Mouse (Mus musculus): ENCODE measurements around the gene Krtap28-13.

Gene Krtap28-13

GRCm38 (mm10) chr1:83060643-83061042 lies at the start of gene Krtap28-13:
Krtap28-13 (plus strand) TSS chr1:83060930.
- DNase-seq (ENCODE audit: low spot score in 2 of 2) = no peak

DNA sequence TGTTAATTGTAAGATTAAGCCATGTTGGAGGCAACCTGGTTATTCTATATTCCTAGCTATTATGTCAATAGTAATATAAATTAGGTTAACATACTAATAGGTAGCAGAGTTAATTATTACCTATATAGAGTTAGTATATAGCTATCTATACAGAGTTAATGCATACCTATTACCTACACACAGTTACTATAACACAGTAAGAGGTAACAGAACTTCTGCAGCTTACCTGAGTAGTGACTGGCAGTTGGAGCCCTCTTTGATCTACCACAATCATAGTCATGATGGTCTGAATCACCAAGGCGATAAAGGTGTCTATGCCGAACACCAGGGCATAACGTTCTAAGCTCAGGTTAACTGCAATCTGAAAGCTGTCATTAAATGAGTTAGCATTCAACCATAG lies 46.3 kb upstream of the Krtap28-13 start:
- DNase-seq (ENCODE audit: low spot score in 2 of 2) = no peak

- DNase-seq (ENCODE audit: low spot score in 2 of 2) = no peak
These were observed 45.3 kb upstream of the Krtap28-13 start for GRCm38 (mm10) chr1:83015329-83015879.

DNA sequence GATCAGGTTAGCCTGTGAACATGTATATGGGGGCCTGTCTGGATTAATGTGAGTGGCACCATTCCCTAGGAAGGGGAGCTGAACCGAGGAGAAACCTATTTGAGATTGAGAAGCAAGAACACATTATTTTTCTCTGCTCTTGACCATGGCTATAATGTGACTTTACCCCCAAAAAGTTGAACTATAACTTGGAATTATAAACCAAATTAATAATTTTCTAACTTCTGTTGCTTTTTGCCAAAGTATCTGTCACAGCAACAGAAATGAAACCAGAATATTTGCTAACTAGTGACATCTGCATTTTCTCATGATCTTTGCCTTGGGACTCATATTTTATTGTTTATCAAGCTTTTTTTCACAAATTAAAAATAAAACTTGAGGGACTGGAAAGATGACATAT lies 44.2 kb upstream of the Krtap28-13 start:
- DNase-seq (ENCODE audit: low spot score in 2 of 2) = no peak

DNA sequence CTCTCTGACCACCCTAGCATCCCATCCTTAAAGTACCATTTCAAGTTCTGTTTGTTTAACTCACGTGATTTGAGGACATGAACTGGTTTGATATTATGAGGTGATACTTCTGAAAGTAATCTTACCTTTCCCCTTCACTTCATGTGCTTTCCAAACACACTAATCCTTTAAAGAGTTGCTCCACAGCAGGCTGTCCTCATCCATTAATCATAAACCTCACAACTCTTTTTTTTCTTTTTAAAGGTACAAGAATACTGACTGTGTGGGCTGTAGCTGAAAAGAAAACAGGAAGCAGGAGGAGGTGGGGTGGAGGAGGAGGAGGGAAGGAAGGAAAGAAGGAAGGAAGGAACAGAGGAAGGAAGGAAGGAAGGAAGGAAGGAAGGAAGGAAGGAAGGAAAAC lies 28.8 kb upstream of the Krtap28-13 start:
- no peak for DNase-seq (ENCODE audit: low spot score in 2 of 2)

DNA sequence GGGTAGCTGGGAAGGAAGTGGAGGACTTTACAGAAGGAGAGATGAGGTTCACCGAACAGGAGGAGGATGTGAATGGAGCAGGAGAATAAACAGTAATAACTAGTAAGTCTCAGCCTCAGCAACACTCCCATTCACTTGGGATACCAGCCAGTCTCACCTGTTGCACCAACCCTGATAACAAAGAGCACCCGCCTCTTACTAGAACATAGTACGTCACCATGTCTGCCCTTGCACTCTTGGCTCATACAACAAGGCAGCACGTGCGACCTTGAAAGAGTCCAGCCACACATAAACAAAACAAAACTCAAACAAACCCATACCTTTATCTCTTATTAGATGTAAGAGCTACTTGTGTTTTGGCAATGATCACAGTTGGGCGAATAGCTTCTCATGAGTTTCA lies 28.2 kb upstream of the Krtap28-13 start:
- DNase-seq (ENCODE audit: low spot score in 2 of 2) = no peak

- no peak for DNase-seq (ENCODE audit: low spot score in 2 of 2)
These were observed 26.2 kb upstream of the Krtap28-13 start for GRCm38 (mm10) chr1:83034509-83034908.

- no peak for DNase-seq (ENCODE audit: low spot score in 2 of 2)
These were observed 23.6 kb upstream of the Krtap28-13 start for GRCm38 (mm10) chr1:83036892-83037667.

GRCm38 (mm10) chr1:83038109-83038672 lies 22.5 kb upstream of the Krtap28-13 start, which contains the start of gene Slc19a3:
Slc19a3 (minus strand) TSS chr1:83038448.
- DNase-seq (ENCODE audit: low spot score in 2 of 2) = peak in 1 of 2 experiments; percentile 8

- DNase-seq (ENCODE audit: low spot score in 2 of 2) = no peak
These were observed 21.6 kb upstream of the Krtap28-13 start for GRCm38 (mm10) chr1:83039080-83039479.

GRCm38 (mm10) chr1:83042380-83042779 lies 18.4 kb upstream of the Krtap28-13 start, which contains the start of gene Krtap28-10:
Krtap28-10 (minus strand) TSS chr1:83042480.
- DNase-seq (ENCODE audit: low spot score in 2 of 2) = no peak

DNA sequence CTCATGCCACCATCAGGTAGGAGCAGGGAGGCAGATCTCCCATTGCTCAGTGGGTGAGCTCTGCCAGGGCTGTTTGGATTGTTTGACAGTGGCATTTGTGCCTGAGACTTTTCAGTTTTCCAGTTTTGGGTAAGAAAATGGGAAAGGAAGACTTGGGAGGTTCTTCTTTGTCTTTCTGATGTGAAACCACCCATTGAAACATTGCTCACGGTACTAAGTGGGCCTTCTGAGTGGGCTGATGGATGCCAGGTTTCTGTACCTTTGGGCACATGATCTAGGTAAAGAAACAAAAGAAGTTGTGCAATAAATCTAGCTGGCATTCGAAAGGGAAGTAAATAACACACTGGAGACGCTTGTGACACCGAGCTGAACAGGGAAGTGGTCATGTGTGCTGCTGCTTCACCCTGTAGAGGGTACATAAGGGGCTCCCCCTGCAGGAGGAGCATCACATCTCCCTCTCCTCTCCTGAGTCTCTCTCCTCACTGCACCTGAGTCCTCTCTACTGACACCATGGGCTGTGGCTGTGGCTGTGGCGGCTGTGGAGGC lies 15.8 kb upstream of the Krtap28-13 start, which contains the start of gene Gm47969:
Gene Gm47969 (plus strand): TSS at position 51 of the 546 bp plus-strand sequence.
- DNase-seq (ENCODE audit: low spot score in 2 of 2) = no peak

DNA sequence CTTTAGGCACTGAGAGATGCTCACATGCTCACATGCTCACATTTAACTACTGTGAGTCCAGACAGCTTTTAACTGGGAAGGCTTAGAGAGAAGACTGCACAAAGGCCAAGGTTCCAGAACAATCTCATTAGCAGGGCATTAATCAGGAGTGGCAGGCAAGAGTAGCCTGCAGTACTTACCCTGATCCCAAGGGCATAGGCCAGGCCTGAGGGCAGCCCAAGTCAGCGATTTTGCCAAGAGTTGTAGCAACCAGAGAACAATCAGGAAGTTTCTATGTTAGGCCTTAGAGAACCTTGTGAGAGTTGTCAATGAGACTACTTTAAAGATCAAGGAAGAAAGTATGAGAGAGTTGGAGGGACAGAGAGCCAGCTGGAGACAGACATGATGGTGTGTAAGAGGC lies 2.2 kb upstream of the Krtap28-13 start:
- DNase-seq (ENCODE audit: low spot score in 2 of 2) = no peak

DNA sequence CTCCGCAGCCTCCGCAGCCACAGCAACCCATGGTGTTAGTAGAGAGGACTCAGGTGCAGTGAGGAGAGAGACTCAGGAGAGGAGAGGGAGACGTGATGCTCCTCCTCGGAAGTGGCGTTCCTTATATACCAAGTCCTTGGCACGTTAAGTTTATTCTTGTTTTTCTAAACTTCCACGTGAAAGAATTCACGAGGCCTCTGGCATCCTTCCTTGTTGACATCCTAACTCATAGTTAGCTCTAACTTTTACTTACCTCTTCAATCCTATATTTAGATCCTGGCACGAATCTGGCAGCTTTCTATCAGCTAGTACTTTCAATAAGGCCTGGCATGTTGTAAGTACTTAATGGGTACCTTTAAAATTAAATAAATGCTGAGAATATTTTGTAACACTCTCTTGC lies 1.5 kb upstream of the Krtap28-13 start, which contains the start of gene A030005K14Rik:
Gene A030005K14Rik (minus strand): TSS at position 101 of the 400 bp plus-strand sequence.
- no peak for DNase-seq (ENCODE audit: low spot score in 2 of 2)

DNA sequence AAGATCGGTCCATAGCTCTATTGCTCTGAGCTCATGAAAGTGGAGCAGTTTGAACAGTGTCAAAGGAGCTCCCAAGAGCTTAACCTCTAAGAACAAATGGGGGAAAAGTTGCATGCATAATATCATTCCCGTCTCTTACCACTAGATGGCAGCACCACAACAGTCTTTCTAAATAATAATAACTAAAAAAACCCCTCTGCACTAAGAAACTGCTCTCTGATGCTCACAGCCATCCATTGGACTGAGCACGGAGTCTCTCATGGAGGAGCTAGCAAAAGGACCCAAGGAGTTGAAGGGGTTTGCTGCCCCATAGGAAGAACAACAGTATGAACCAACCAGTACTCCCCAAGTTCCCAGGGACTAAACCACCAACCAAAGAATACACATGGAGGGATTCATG lies 4.1 kb downstream of the Krtap28-13 start:
- no peak for DNase-seq (ENCODE audit: low spot score in 2 of 2)

DNA sequence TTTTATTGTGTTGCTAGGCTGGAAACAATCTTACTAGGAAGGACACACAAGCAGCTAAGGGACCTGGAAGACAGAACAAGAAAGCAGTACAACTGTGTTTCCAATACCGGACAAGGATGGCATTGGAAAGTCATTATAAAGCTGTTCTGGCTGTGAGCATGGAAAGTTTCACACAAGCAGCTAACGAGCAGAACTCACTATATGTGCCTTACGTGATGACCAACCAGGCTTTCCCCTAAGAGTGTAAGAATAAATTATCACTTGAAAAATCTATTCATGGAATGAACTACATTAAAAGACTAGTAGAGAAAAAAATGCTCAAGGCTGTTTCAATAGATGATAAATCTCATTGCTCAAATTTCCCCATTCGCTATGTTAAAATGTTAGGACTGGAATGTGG lies 5.8 kb downstream of the Krtap28-13 start:
- no peak for DNase-seq (ENCODE audit: low spot score in 2 of 2)

DNA sequence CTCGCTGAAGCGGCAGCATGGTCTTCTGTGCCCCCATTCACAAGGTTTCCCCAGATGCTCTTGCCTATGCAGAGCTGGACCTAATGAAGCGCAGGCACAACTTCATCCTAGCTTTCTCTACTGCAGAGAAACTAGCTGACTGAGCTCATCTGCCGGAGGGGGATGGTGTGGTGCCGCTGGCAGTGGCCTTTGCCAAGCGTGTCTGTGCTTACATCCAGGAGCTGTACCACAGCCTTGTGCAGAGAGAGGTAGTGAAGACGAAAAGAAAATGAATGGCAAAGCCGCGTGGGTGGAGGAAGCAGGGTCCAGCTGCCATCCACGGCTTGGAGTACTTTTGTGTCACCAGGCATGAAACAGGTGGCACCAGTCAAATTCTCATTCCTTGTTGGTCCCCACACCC lies 6.5 kb downstream of the Krtap28-13 start:
- no peak for DNase-seq (ENCODE audit: low spot score in 2 of 2)

- no peak for DNase-seq (ENCODE audit: low spot score in 2 of 2)
These were observed 14.9 kb downstream of the Krtap28-13 start for GRCm38 (mm10) chr1:83075526-83076189.

DNA sequence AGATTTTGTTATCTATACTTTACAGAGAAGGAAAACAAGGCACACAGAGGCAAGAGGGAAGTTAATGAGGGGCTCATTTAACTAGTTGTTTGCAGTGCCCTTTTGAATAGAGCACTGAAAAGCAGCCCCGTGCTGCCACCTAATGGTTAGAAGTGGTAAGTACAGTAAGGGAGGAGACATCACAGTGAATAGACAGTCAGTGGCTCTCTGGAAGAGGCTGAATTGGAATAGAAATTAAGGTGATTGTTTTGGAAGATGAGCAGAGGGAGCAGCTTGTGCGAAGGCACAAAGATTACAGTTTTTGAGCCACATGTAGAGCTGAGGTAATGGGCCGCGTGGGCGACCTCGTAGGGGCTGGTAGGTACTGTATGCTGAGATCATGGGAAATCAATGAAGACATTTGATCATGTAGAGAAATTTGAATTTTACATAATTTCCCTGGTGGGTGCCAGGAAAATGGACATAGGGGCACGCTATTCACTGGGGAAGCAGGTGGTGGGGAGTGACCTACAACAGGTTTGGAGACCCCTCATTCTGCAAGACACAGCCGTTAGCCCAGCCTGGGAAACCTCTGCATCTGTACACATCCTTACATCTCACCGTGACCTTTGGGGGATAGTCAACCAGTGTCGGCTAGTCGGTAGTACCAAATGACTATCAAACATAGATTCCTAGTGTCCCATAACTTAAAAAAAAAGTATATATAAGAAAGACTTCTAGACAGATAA lies 15.6 kb downstream of the Krtap28-13 start:
- peak in 1 of 2 experiments; percentile 22 for DNase-seq (ENCODE audit: low spot score in 2 of 2)

- no peak for DNase-seq (ENCODE audit: low spot score in 2 of 2)
These were observed 16.3 kb downstream of the Krtap28-13 start for GRCm38 (mm10) chr1:83077016-83077415.

DNA sequence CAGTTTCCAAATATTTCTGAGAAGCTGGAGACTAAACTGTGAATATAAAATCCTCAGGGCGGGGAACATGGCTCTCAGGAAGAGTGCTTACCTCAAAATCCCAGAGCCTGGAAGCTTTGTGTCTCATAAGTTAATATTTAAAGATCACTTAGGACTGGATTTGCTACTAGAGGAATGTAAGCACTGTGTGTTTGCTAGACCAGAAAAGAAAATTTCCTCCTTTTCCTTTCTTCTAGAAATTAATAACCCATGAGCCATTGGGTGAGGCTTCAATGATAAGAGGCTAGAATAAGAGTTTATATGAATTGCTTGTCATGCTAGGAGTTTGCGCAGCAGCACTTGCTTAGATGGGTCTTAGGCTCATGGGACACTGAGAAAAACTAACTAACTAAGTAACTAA lies 24.1 kb downstream of the Krtap28-13 start:
- no peak for DNase-seq (ENCODE audit: low spot score in 2 of 2)
